Mouse (Mus musculus) megakaryocyte, embryonic 14.5 days (primary cell): ENCODE results near the gene Gprin1. TPM values are rescaled to one million over a fixed set of nuclear protein-coding genes. Genes with fewer than 3 reads are reported as not detected.

Experiments used
- H3K27me3 ChIP-seq: replicated peaks from 2 replicates; pipeline ENCODE3; 2012; ENCODE audit warnings: inconsistent platforms
- H3K36me3 ChIP-seq: replicated peaks from 2 replicates; pipeline ENCODE3; 2012; ENCODE audit warnings: low read length, inconsistent platforms, mixed read lengths
- H3K4me1 ChIP-seq: 2 replicates; pipeline ENCODE4 v1.6.1; 2012; ENCODE audit warnings: inconsistent platforms
- H3K4me3 ChIP-seq: replicated peaks from 2 replicates; pipeline ENCODE3; 2012; ENCODE audit warnings: moderate library complexity, mild to moderate bottlenecking, inconsistent platforms
- H3K9me3 ChIP-seq: 2 replicates; pipeline ENCODE4 v1.6.1; 2012; ENCODE audit warnings: inconsistent platforms
- FLI1 ChIP-seq: IDR thresholded peaks from 2 replicates; pipeline ENCODE4 v1.6.1; 2012; ENCODE audit warnings: low read length, inconsistent platforms, mixed read lengths
- GATA1 ChIP-seq: IDR thresholded peaks from 3 replicates; pipeline ENCODE4 v1.6.1; 2012; ENCODE audit warnings: mixed read lengths, low read length, inconsistent platforms, borderline replicate concordance
- polyA plus RNA-seq: library from polyadenylated mRNA; stranded (reverse); fragments of >175 nt; gene quantifications from 2 replicates; pipeline ENCODE4 v1.2.3, GENCODE M21; 2012; ENCODE audit warnings: low replicate concordance; ENCODE audit not compliant: insufficient read depth

Gene Gprin1
- polyA plus RNA-seq, 1 experiment, result not detected

GRCm38 (mm10) chr13:54753733-54754132 lies 4.1 kb upstream of the Gprin1 start:
- Histone ChIP-seq H3K4me3 (no peak overlapping the region), H3K9me3 (peaks cover 22% of the 10 kb centered on the region), H3K27me3 (peaks cover 87% of the 10 kb centered on the region), H3K36me3 (no peaks in the 10 kb centered on the region), H3K4me1 (peaks cover 18% of the 10 kb centered on the region)
- TF ChIP-seq FLI1 (no peak), GATA1 (no peak)

GRCm38 (mm10) chr13:54752656-54753055 lies 3.0 kb upstream of the Gprin1 start:
- peaks cover 87% of the 10 kb centered on the region for H3K27me3 ChIP-seq
- peaks cover 8% of the 10 kb centered on the region for H3K4me1 ChIP-seq
- TF ChIP-seq FLI1 (no peak), GATA1 (no peak)
- no peaks in the 10 kb centered on the region for H3K36me3 ChIP-seq
- no peak overlapping the region for H3K4me3 ChIP-seq
- peaks cover 22% of the 10 kb centered on the region for H3K9me3 ChIP-seq

- peaks cover 22% of the 10 kb centered on the region for H3K9me3 ChIP-seq
- peaks cover 85% of the 10 kb centered on the region for H3K27me3 ChIP-seq
- peaks cover 8% of the 10 kb centered on the region for H3K4me1 ChIP-seq
- H3K4me3 ChIP-seq, result no peak overlapping the region
- H3K36me3 ChIP-seq, result no peaks in the 10 kb centered on the region
- TF ChIP-seq GATA1 (no peak), FLI1 (no peak)
Observed at GRCm38 (mm10) chr13:54750699-54751098, 1.0 kb upstream of the Gprin1 start.

GRCm38 (mm10) chr13:54749061-54749863 lies 412 bp downstream of the Gprin1 start:
- TF ChIP-seq GATA1, result no peak
- TF ChIP-seq FLI1, result no peak
- Histone ChIP-seq H3K36me3 (no peaks in the 10 kb centered on the region), H3K4me1 (peaks cover 11% of the 10 kb centered on the region), H3K4me3 (peak overlapping the region; percentile 80), H3K27me3 (peaks cover 88% of the 10 kb centered on the region), H3K9me3 (peaks cover 22% of the 10 kb centered on the region)

- H3K27me3 ChIP-seq, result peaks cover 84% of the 10 kb centered on the region
- H3K9me3 ChIP-seq, result peaks cover 22% of the 10 kb centered on the region
- no peak overlapping the region for H3K4me3 ChIP-seq
- TF ChIP-seq GATA1 (no peak), FLI1 (no peak)
- peaks cover 11% of the 10 kb centered on the region for H3K4me1 ChIP-seq
- H3K36me3 ChIP-seq, result no peaks in the 10 kb centered on the region
Observed at GRCm38 (mm10) chr13:54748721-54749060, 983 bp downstream of the Gprin1 start.

GRCm38 (mm10) chr13:54748190-54748589 lies 1.5 kb downstream of the Gprin1 start:
- no peak for TF ChIP-seq FLI1
- TF ChIP-seq GATA1, result no peak
- H3K36me3 ChIP-seq, result no peaks in the 10 kb centered on the region
- no peak overlapping the region for H3K4me3 ChIP-seq
- H3K4me1 ChIP-seq, result peaks cover 11% of the 10 kb centered on the region
- H3K27me3 ChIP-seq, result peaks cover 81% of the 10 kb centered on the region
- peaks cover 22% of the 10 kb centered on the region for H3K9me3 ChIP-seq

- Histone ChIP-seq H3K27me3 (peaks cover 80% of the 10 kb centered on the region), H3K36me3 (no peaks in the 10 kb centered on the region), H3K4me1 (peaks cover 11% of the 10 kb centered on the region), H3K4me3 (no peak overlapping the region), H3K9me3 (peaks cover 20% of the 10 kb centered on the region)
- TF ChIP-seq FLI1 (no peak), GATA1 (no peak)
Observed at GRCm38 (mm10) chr13:54746896-54747295, 2.8 kb downstream of the Gprin1 start.

- Histone ChIP-seq H3K27me3 (peaks cover 79% of the 10 kb centered on the region), H3K4me3 (no peak overlapping the region), H3K36me3 (no peaks in the 10 kb centered on the region), H3K9me3 (peaks cover 12% of the 10 kb centered on the region), H3K4me1 (peaks cover 11% of the 10 kb centered on the region)
- TF ChIP-seq GATA1 (no peak), FLI1 (no peak)
Observed at GRCm38 (mm10) chr13:54746110-54746509, 3.6 kb downstream of the Gprin1 start.

- Histone ChIP-seq H3K4me3 (no peak overlapping the region), H3K4me1 (no peaks in the 10 kb centered on the region), H3K36me3 (no peaks in the 10 kb centered on the region), H3K27me3 (peaks cover 82% of the 10 kb centered on the region), H3K9me3 (no peaks in the 10 kb centered on the region)
- no peak for TF ChIP-seq GATA1
- TF ChIP-seq FLI1, result no peak
Observed at GRCm38 (mm10) chr13:54738213-54738601, 11.5 kb downstream of the Gprin1 start.

- Histone ChIP-seq H3K4me3 (peak overlapping the region; percentile 50), H3K9me3 (no peaks in the 10 kb centered on the region), H3K4me1 (no peaks in the 10 kb centered on the region), H3K36me3 (no peaks in the 10 kb centered on the region), H3K27me3 (peaks cover 82% of the 10 kb centered on the region)
- TF ChIP-seq FLI1 (no peak), GATA1 (no peak)
Observed at GRCm38 (mm10) chr13:54737488-54738212, 12.0 kb downstream of the Gprin1 start.
